Mouse (Mus musculus) embryonic fibroblast, embryonic 13.5 days (primary cell): ENCODE measurements around the gene Slc33a1.

Source experiments
- CTCF ChIP-seq: IDR thresholded peaks from 2 replicates; pipeline ENCODE4 v1.5.1; 2011; ENCODE audit warnings: mild to moderate bottlenecking, control low read depth, low read length, moderate library complexity, borderline replicate concordance; ENCODE audit not compliant: insufficient read depth
- POLR2A ChIP-seq: IDR thresholded peaks from 2 replicates; pipeline ENCODE4 v1.6.1; 2011; ENCODE audit warnings: low read depth, mild to moderate bottlenecking, control low read depth, low read length, moderate library complexity

GRCm38 (mm10) chr3:63904157-63904556, 60.4 kb downstream of the Slc33a1 start:
- TF ChIP-seq CTCF (no peak), POLR2A (no peak)
